Mouse (Mus musculus) cerebellum, adult 2 months (tissue): ENCODE measurements around the gene Arhgap35.
A peak's percentile ranks its signal among the peaks of the same experiment; 100 is the strongest.

Source experiments
- CTCF ChIP-seq: fragments of 200-500 bp; IDR thresholded peaks from 2 replicates; pipeline ENCODE4 v1.5.1; 2011; ENCODE audit warnings: low read depth, mild to moderate bottlenecking, control low read depth, low read length, moderate library complexity, borderline replicate concordance; ENCODE audit not compliant: insufficient read depth
- POLR2A ChIP-seq: fragments of 200-500 bp; IDR thresholded peaks from 2 replicates; pipeline ENCODE4 v1.6.1; 2011; ENCODE audit warnings: low read length, control low read depth, borderline replicate concordance; ENCODE audit not compliant: insufficient read depth

GRCm38 (mm10) chr7:16493361-16493760, 121.4 kb downstream of the Arhgap35 start:
- no peak for TF ChIP-seq POLR2A
- TF ChIP-seq CTCF, result peak; percentile 60; the same call in 1 of the 2 replicates
